Mouse (Mus musculus) spleen, adult 2 months (tissue): Measurements from ENCODE around the gene Adgrl3. TPM values are rescaled to one million over a fixed set of nuclear protein-coding genes. Genes with fewer than 3 reads are reported as not detected.

Experiments used
- DNase-seq, 2 experiments: peaks; one replicate each; pipeline versions ENCODE4 v3.0.0 to v3.0.0-alpha.2; 2012 to 2021; ENCODE audit warnings: low spot score in 2 of 2, low read depth in 1 of 2
- H3K27ac ChIP-seq: fragments of 200-500 bp; 2 replicates; pipeline ENCODE4 v1.5.1; 2012; ENCODE audit warnings: low read length, inconsistent platforms; ENCODE audit not compliant: insufficient read depth
- H3K27me3 ChIP-seq: fragments of 200-500 bp; 2 replicates; pipeline ENCODE4 v1.6.1; 2012; ENCODE audit warnings: mild to moderate bottlenecking, moderate library complexity, low read length, inconsistent platforms; ENCODE audit not compliant: control insufficient read depth, insufficient read depth
- H3K36me3 ChIP-seq: fragments of 200-500 bp; 2 replicates; pipeline ENCODE4 v1.6.1; 2012; ENCODE audit warnings: mild to moderate bottlenecking, low read length, inconsistent platforms; ENCODE audit not compliant: control insufficient read depth, insufficient read depth
- H3K4me1 ChIP-seq: fragments of 200-500 bp; 2 replicates; pipeline ENCODE4 v1.6.1; 2011; ENCODE audit warnings: inconsistent platforms; ENCODE audit not compliant: control insufficient read depth, insufficient read depth, insufficient read length
- H3K4me3 ChIP-seq: fragments of 200-500 bp; 2 replicates; pipeline ENCODE4 v1.5.1; 2011; ENCODE audit warnings: mild to moderate bottlenecking, inconsistent platforms; ENCODE audit not compliant: insufficient read depth, insufficient read length; ENCODE audit errors: extremely low read depth
- CTCF ChIP-seq: fragments of 200-500 bp; IDR thresholded peaks from 2 replicates; pipeline ENCODE4 v1.5.1; 2011; ENCODE audit warnings: mild to moderate bottlenecking, inconsistent platforms; ENCODE audit not compliant: insufficient read depth, insufficient read length, insufficient replicate concordance; ENCODE audit errors: extremely low read depth
- POLR2A ChIP-seq: fragments of 200-500 bp; IDR thresholded peaks from 2 replicates; pipeline ENCODE4 v1.6.1; 2011; ENCODE audit warnings: low read depth, low read length, inconsistent platforms
- WGBS: fragments of 180-500 bp; shearing (Covaris S2); methylation state at CpG from one replicate; pipeline ENCODE4 v1.1.7; 2018; 5-methylcytosine and 5-hydroxymethylcytosine counted together
- polyA plus RNA-seq: library from polyadenylated mRNA; depleted of rRNA; stranded (reverse); fragments of >200 nt; gene quantifications from 2 replicates; pipeline ENCODE4 v1.2.3, GENCODE M21; 2012

Adgrl3 gene
- polyA plus RNA-seq, 1 experiment, result 2.5 TPM

- Histone ChIP-seq H3K4me1 (no peaks in the 10 kb centered on the region), H3K36me3 (no peaks in the 10 kb centered on the region), H3K27me3 (no peaks in the 10 kb centered on the region), H3K4me3 (no peak overlapping the region), H3K27ac (no peak overlapping the region)
- no peak for DNase-seq
- TF ChIP-seq POLR2A (no peak), CTCF (no peak)
- WGBS, result 81% methylated on average over 2 of the region's 2 CpGs
Measured at GRCm38 (mm10) chr5:81832679-81833078, 812.7 kb downstream of the Adgrl3 start.

GRCm38 (mm10) chr5:81837860-81838259, 817.9 kb downstream of the Adgrl3 start:
- H3K27me3 ChIP-seq, result no peaks in the 10 kb centered on the region
- no peaks in the 10 kb centered on the region for H3K36me3 ChIP-seq
- H3K4me1 ChIP-seq, result no peaks in the 10 kb centered on the region
- H3K4me3 ChIP-seq, result no peak overlapping the region
- TF ChIP-seq POLR2A (no peak), CTCF (no peak)
- 93% methylated on average over 2 of the region's 2 CpGs for WGBS
- DNase-seq, result no peak
- no peak overlapping the region for H3K27ac ChIP-seq

- Histone ChIP-seq H3K27me3 (no peaks in the 10 kb centered on the region), H3K27ac (no peak overlapping the region), H3K36me3 (no peaks in the 10 kb centered on the region), H3K4me3 (no peak overlapping the region), H3K4me1 (no peaks in the 10 kb centered on the region)
- no peak for DNase-seq
- TF ChIP-seq POLR2A, result no peak
- TF ChIP-seq CTCF, result no peak
- 70% methylated on average over 4 of the region's 4 CpGs for WGBS
Measured at GRCm38 (mm10) chr5:81843798-81844197, 823.9 kb downstream of the Adgrl3 start.

GRCm38 (mm10) chr5:81870336-81870735, 850.4 kb downstream of the Adgrl3 start:
- Histone ChIP-seq H3K27me3 (no peaks in the 10 kb centered on the region), H3K27ac (no peak overlapping the region), H3K4me3 (no peak overlapping the region), H3K4me1 (no peaks in the 10 kb centered on the region), H3K36me3 (no peaks in the 10 kb centered on the region)
- no peak for TF ChIP-seq POLR2A
- TF ChIP-seq CTCF, result no peak
- no peak for DNase-seq
- WGBS, result 90% methylated on average over 6 of the region's 6 CpGs
